Mouse (Mus musculus) kidney, postnatal 25 days (tissue): Measurements from ENCODE around the gene Prune1.

Experiments used
- DNase-seq, 2 experiments: peaks; one replicate each; pipeline ENCODE4 v3.0.0; 2021; ENCODE audit warnings: mixed read lengths in 2 of 2

Prune1 gene

GRCm38 (mm10) chr3:95306244-95306643, 24.4 kb upstream of the Prune1 start:
- DNase-seq, result no peak

GRCm38 (mm10) chr3:95301204-95301796, 19.4 kb upstream of the Prune1 start:
- peak in 1 of 2 experiments; percentile 34 for DNase-seq

GRCm38 (mm10) chr3:95298018-95298417, 16.1 kb upstream of the Prune1 start:
- no peak for DNase-seq

GRCm38 (mm10) chr3:95296103-95296469, 14.2 kb upstream of the Prune1 start:
- peak; percentile 70 to 75 for DNase-seq

- DNase-seq, result peak; percentile 69 to 87
Observed at GRCm38 (mm10) chr3:95295321-95296102, 13.6 kb upstream of the Prune1 start.

- no peak for DNase-seq
Observed at GRCm38 (mm10) chr3:95294718-95295117, 12.8 kb upstream of the Prune1 start.

GRCm38 (mm10) chr3:95294316-95294715, 12.4 kb upstream of the Prune1 start:
- no peak for DNase-seq

- DNase-seq, result peak; percentile 57 to 85
Observed at GRCm38 (mm10) chr3:95293537-95293936, 11.7 kb upstream of the Prune1 start.

- DNase-seq, result no peak
Observed at GRCm38 (mm10) chr3:95292899-95293298, 11.0 kb upstream of the Prune1 start.

GRCm38 (mm10) chr3:95291041-95291440, 9.2 kb upstream of the Prune1 start:
- peak in 1 of 2 experiments; percentile 48 for DNase-seq

- DNase-seq, result no peak
Observed at GRCm38 (mm10) chr3:95290156-95290555, 8.3 kb upstream of the Prune1 start.

- DNase-seq, result no peak
Observed at GRCm38 (mm10) chr3:95289419-95289818, 7.5 kb upstream of the Prune1 start.

GRCm38 (mm10) chr3:95287541-95287940, 5.7 kb upstream of the Prune1 start:
- peak; percentile 41 to 64 for DNase-seq

- DNase-seq, result peak; percentile 36 to 46
Observed at GRCm38 (mm10) chr3:95286510-95286909, 4.6 kb upstream of the Prune1 start.

- DNase-seq, result peak; percentile 51 to 71
Observed at GRCm38 (mm10) chr3:95286011-95286410, 4.1 kb upstream of the Prune1 start.

GRCm38 (mm10) chr3:95285390-95285789, 3.5 kb upstream of the Prune1 start:
- no peak for DNase-seq

GRCm38 (mm10) chr3:95284501-95285281, 2.8 kb upstream of the Prune1 start:
- DNase-seq, result peak in 1 of 2 experiments; percentile 36

GRCm38 (mm10) chr3:95284062-95284461, 2.2 kb upstream of the Prune1 start:
- DNase-seq, result peak in 1 of 2 experiments; percentile 49

- DNase-seq, result no peak
Observed at GRCm38 (mm10) chr3:95283589-95283941, 1.7 kb upstream of the Prune1 start.

GRCm38 (mm10) chr3:95282865-95283588, 1.2 kb upstream of the Prune1 start:
- DNase-seq, result peak; percentile 85 to 92

GRCm38 (mm10) chr3:95282381-95282864, 547 bp upstream of the Prune1 start:
- DNase-seq, result peak in 1 of 2 experiments; percentile 60

- peak; percentile 49 to 60 for DNase-seq
Observed at GRCm38 (mm10) chr3:95280747-95281146, 1.1 kb downstream of the Prune1 start.

GRCm38 (mm10) chr3:95277149-95277551, 4.7 kb downstream of the Prune1 start:
- DNase-seq, result peak; percentile 35 to 64
